In the genomic region with DNA sequence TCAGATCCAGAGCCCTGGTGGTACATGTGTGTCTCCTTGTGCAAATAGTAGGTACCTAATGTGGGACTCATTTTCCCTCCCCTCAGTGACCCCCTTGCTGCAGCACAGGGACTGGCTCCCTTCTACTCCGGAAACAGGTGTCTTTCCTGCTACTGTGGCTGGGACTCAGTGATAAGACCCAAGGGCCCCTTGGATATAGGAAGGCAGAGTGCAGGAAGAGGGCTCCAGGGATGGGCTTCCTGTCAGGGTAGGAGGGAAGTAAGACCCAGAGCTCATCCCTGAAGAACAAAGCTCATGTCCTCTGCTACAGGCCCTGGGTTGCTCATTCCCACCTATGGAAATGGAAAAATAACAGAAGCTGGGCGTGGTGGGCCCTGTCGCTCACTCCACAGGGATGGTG, we compare ENCODE assay signal across 11 mouse cellular contexts. TPM values are rescaled to one million over a fixed set of nuclear protein-coding genes. Genes with fewer than 3 reads are reported as not detected.
DNase-seq lines count a peak whose midpoint lies in the region; ATAC-seq and TF ChIP-seq lines count a peak whose summit lies in the region.
"Had no signal": no experiment of that assay in that cellular context is flagged by ENCODE, and none has a peak within 500 bp of the region (broad histone marks: within the 10 kb centered on the region; RNA-seq: fewer than 3 reads in every experiment).

No protein-coding gene starts in this region.

- peak; percentile 99 for TF ChIP-seq EP300 in lung, postnatal 0 days (IDR thresholded peaks at IDR 0.05)
- no peak for TF ChIP-seq EP300 in stomach, postnatal 0 days (optimal IDR thresholded peaks at IDR 0.05)

- no peak overlapping the region for H3K4me2 ChIP-seq in heart, embryonic 13.5 days
- no peak overlapping the region for H3K4me2 ChIP-seq in kidney, postnatal 0 days (ENCODE audit: low read length)
- H3K4me2 ChIP-seq in lung, postnatal 0 days (replicated peaks; ENCODE audit: low read depth, low read length), result no peak overlapping the region
- H3K4me2 ChIP-seq in stomach, postnatal 0 days (replicated peaks; ENCODE audit: low read depth), result no peak overlapping the region
- H3K4me2 ChIP-seq: limb, embryonic 13.5 days; neural tube, embryonic 12.5 days had no signal

- H3K36me3 ChIP-seq in heart, embryonic 13.5 days, result no peaks in the 10 kb centered on the region
- H3K36me3 ChIP-seq in kidney, postnatal 0 days (ENCODE audit: insufficient read depth, low read length), result no peaks in the 10 kb centered on the region
- H3K36me3 ChIP-seq in lung, postnatal 0 days (ENCODE audit: insufficient read depth, low read length), result no peaks in the 10 kb centered on the region
- H3K36me3 ChIP-seq in stomach, postnatal 0 days (ENCODE audit: control insufficient read depth, insufficient read depth, low read length), result no peaks in the 10 kb centered on the region
- H3K36me3 ChIP-seq: limb, embryonic 13.5 days; neural tube, embryonic 12.5 days had no signal

- no peak for TF ChIP-seq CTCF in kidney, postnatal 0 days (IDR thresholded peaks at IDR 0.05; ENCODE audit: low read depth)
- TF ChIP-seq CTCF in lung, postnatal 0 days (IDR thresholded peaks at IDR 0.05), result peak; percentile 35
- TF ChIP-seq CTCF in left cerebral cortex, adult 2 months (IDR thresholded peaks at IDR 0.05), result no peak
- TF ChIP-seq CTCF in stomach, postnatal 0 days (IDR thresholded peaks at IDR 0.05; ENCODE audit: low read depth), result no peak

- H3K27me3 ChIP-seq in heart, embryonic 13.5 days (replicated peaks), result no peaks in the 10 kb centered on the region
- H3K27me3 ChIP-seq in kidney, postnatal 0 days (ENCODE audit: insufficient read depth, low read length), result no peaks in the 10 kb centered on the region
- no peaks in the 10 kb centered on the region for H3K27me3 ChIP-seq in lung, postnatal 0 days (replicated peaks; ENCODE audit: insufficient read depth, low read length)
- no peaks in the 10 kb centered on the region for H3K27me3 ChIP-seq in stomach, postnatal 0 days (ENCODE audit: control insufficient read depth, insufficient read depth, low read length)
- H3K27me3 ChIP-seq: limb, embryonic 13.5 days; neural tube, embryonic 12.5 days had no signal

- DNase-seq in kidney, postnatal 0 days (ENCODE audit: low spot score), result peak; percentile 55
- peak; percentile 73 for DNase-seq in lung, postnatal 0 days (ENCODE audit: low spot score)
- DNase-seq in left cerebral cortex, adult 2 months (ENCODE audit: extremely low spot score in 1 of 2, low spot score in 2 of 2), result no peak
- DNase-seq in stomach, postnatal 0 days (ENCODE audit: low spot score), result no peak
- DNase-seq: thymus, postnatal 36 days had no signal

- intact Hi-C loops in left cerebral cortex, adult 2 months (cut with DNase I), result no loop called here

- peak overlapping the region; percentile 72 for H3K27ac ChIP-seq in heart, embryonic 13.5 days (replicated peaks)
- H3K27ac ChIP-seq in kidney, postnatal 0 days, result peak overlapping the region; percentile 57
- H3K27ac ChIP-seq in lung, postnatal 0 days (ENCODE audit: low read length), result peak overlapping the region; percentile 68
- H3K27ac ChIP-seq in left cerebral cortex, adult 2 months, result no peak overlapping the region
- H3K27ac ChIP-seq in stomach, postnatal 0 days (replicated peaks), result no peak overlapping the region
- H3K27ac ChIP-seq: limb, embryonic 13.5 days; neural tube, embryonic 12.5 days had no signal

- H3K4me3 ChIP-seq in heart, embryonic 13.5 days, result no peak overlapping the region
- no peak overlapping the region for H3K4me3 ChIP-seq in kidney, postnatal 0 days (replicated peaks; ENCODE audit: low read depth, low read length)
- H3K4me3 ChIP-seq in lung, postnatal 0 days (ENCODE audit: low read depth, low read length), result no peak overlapping the region
- no peak overlapping the region for H3K4me3 ChIP-seq in left cerebral cortex, adult 2 months
- no peak overlapping the region for H3K4me3 ChIP-seq in stomach, postnatal 0 days (ENCODE audit: low read depth, low read length)
- H3K4me3 ChIP-seq: limb, embryonic 13.5 days; neural tube, embryonic 12.5 days had no signal

- H3K4me1 ChIP-seq in heart, embryonic 13.5 days, result peaks cover 40% of the 10 kb centered on the region
- H3K4me1 ChIP-seq in kidney, postnatal 0 days (replicated peaks; ENCODE audit: insufficient read depth, low read length), result no peaks in the 10 kb centered on the region; the same call in 1 of the 2 replicates
- H3K4me1 ChIP-seq in lung, postnatal 0 days (ENCODE audit: insufficient read depth, low read depth, low read length), result peaks cover 5% of the 10 kb centered on the region; the same call in 1 of the 2 replicates
- no peaks in the 10 kb centered on the region for H3K4me1 ChIP-seq in stomach, postnatal 0 days (replicated peaks; ENCODE audit: control insufficient read depth, insufficient read depth)

- 70% methylated on average over 3 of the region's 3 CpGs for WGBS in heart, embryonic 13.5 days
- WGBS in kidney, postnatal 0 days, result 81% methylated on average over 3 of the region's 3 CpGs
- 51% methylated on average over 3 of the region's 3 CpGs for WGBS in lung, postnatal 0 days
- 83% methylated on average over 3 of the region's 3 CpGs for WGBS in stomach, postnatal 0 days

- H3K9ac ChIP-seq in heart, embryonic 13.5 days, result no peak overlapping the region
- no peak overlapping the region for H3K9ac ChIP-seq in kidney, postnatal 0 days (ENCODE audit: low read depth, low read length)
- no peak overlapping the region for H3K9ac ChIP-seq in lung, postnatal 0 days (replicated peaks; ENCODE audit: low read depth)
- no peak overlapping the region for H3K9ac ChIP-seq in stomach, postnatal 0 days (ENCODE audit: low read length)
- H3K9ac ChIP-seq: limb, embryonic 13.5 days; neural tube, embryonic 12.5 days had no signal

- H3K9me3 ChIP-seq in heart, embryonic 13.5 days, result no peaks in the 10 kb centered on the region
- no peaks in the 10 kb centered on the region for H3K9me3 ChIP-seq in kidney, postnatal 0 days (replicated peaks; ENCODE audit: low read length)
- no peaks in the 10 kb centered on the region for H3K9me3 ChIP-seq in lung, postnatal 0 days (ENCODE audit: low read length)
- H3K9me3 ChIP-seq in stomach, postnatal 0 days (ENCODE audit: control insufficient read depth, low read length), result no peaks in the 10 kb centered on the region
- H3K9me3 ChIP-seq: limb, embryonic 13.5 days; neural tube, embryonic 12.5 days had no signal

- ATAC-seq in granulocyte monocyte progenitor cell, adult 5-6 weeks (replicated peaks; ENCODE audit: poor library complexity, severe bottlenecking), result peak; percentile 40
- peak; percentile 27; the same call in 1 of the 2 replicates for ATAC-seq in heart, embryonic 13.5 days (ENCODE audit: extremely low read depth, insufficient number of reproducible peaks, low FRiP score, low TSS enrichment)
- ATAC-seq in kidney, postnatal 0 days (replicated peaks; ENCODE audit: low FRiP score, low read depth), result no peak
- peak; percentile 88 for ATAC-seq in lung, postnatal 0 days
- no peak for ATAC-seq in erythroid progenitor cell, adult 5-6 weeks (replicated peaks; ENCODE audit: low FRiP score, poor library complexity, severe bottlenecking)
- ATAC-seq in stomach, postnatal 0 days (ENCODE audit: low FRiP score, low TSS enrichment), result no peak; the same call in 1 of the 2 replicates
- ATAC-seq: inflammation-experienced regulatory T-cells, adult 6 months had no signal

RNA-seq across cellular contexts. Expression of gene Homer3, which starts 6.2 kb away (rescaled TPM):
- total RNA-seq in granulocyte monocyte progenitor cell, adult 5-6 weeks (2014; fragmentation: Nextera tagmentation), result 5.4 and 12.3 TPM in 2 replicates
- total RNA-seq in granulocyte monocyte progenitor cell, adult 5-6 weeks (2017), result 6.5 and 12.3 TPM in 2 replicates
- polyA plus RNA-seq in heart, embryonic 13.5 days (2015; fragmentation: Nextera tagmentation; extraction: Ambion mirVana), result 34.1 and 37.2 TPM in 2 replicates
- polyA plus RNA-seq in kidney, postnatal 0 days (2015; fragmentation: Nextera tagmentation; extraction: Ambion mirVana), result 48.9 and 50.0 TPM in 2 replicates
- 54.1 and 61.1 TPM in 2 replicates for polyA plus RNA-seq in lung, postnatal 0 days (2015; fragmentation: Nextera tagmentation; extraction: Ambion mirVana)
- 1 to 10 TPM; 6.9 to 7.3 TPM for total RNA-seq in left cerebral cortex, adult 2 months (2021)
- 1.3 TPM in 1 of 2 replicates, not detected in the other for total RNA-seq in erythroid progenitor cell, adult 5-6 weeks (2015; ENCODE audit: low replicate concordance)
- not detected in 2 replicates for total RNA-seq in erythroid progenitor cell, adult 5-6 weeks (2017; ENCODE audit: low replicate concordance)
- polyA plus RNA-seq in stomach, postnatal 0 days (2015; fragmentation: Nextera tagmentation; extraction: Ambion mirVana), result 13.8 and 17.5 TPM in 2 replicates

RNA-seq across cellular contexts. Expression of gene Ddx49, which starts 25.8 kb away (rescaled TPM):
- total RNA-seq in granulocyte monocyte progenitor cell, adult 5-6 weeks (2014; fragmentation: Nextera tagmentation), result 45.9 and 66.8 TPM in 2 replicates
- 139 and 177 TPM in 2 replicates for total RNA-seq in granulocyte monocyte progenitor cell, adult 5-6 weeks (2017)
- 32.6 and 34.1 TPM in 2 replicates for polyA plus RNA-seq in heart, embryonic 13.5 days (2015; fragmentation: Nextera tagmentation; extraction: Ambion mirVana)
- polyA plus RNA-seq in kidney, postnatal 0 days (2015; fragmentation: Nextera tagmentation; extraction: Ambion mirVana), result 41.0 and 43.0 TPM in 2 replicates
- 29.9 and 32.5 TPM in 2 replicates for polyA plus RNA-seq in lung, postnatal 0 days (2015; fragmentation: Nextera tagmentation; extraction: Ambion mirVana)
- 10 to 100 TPM; 43.9 to 47.5 TPM for total RNA-seq in left cerebral cortex, adult 2 months (2021)
- 2.5 and 9.2 TPM in 2 replicates for total RNA-seq in erythroid progenitor cell, adult 5-6 weeks (2015; ENCODE audit: low replicate concordance)
- 12.5 and 30.4 TPM in 2 replicates for total RNA-seq in erythroid progenitor cell, adult 5-6 weeks (2017; ENCODE audit: low replicate concordance)
- polyA plus RNA-seq in stomach, postnatal 0 days (2015; fragmentation: Nextera tagmentation; extraction: Ambion mirVana), result 35.0 and 36.0 TPM in 2 replicates

RNA-seq across cellular contexts. Expression of gene Cope, which starts 25.8 kb away (rescaled TPM):
- total RNA-seq in granulocyte monocyte progenitor cell, adult 5-6 weeks (2014; fragmentation: Nextera tagmentation), result 209 and 240 TPM in 2 replicates
- total RNA-seq in granulocyte monocyte progenitor cell, adult 5-6 weeks (2017), result 132 and 155 TPM in 2 replicates
- polyA plus RNA-seq in heart, embryonic 13.5 days (2015; fragmentation: Nextera tagmentation; extraction: Ambion mirVana), result 294 and 344 TPM in 2 replicates
- 309 and 334 TPM in 2 replicates for polyA plus RNA-seq in kidney, postnatal 0 days (2015; fragmentation: Nextera tagmentation; extraction: Ambion mirVana)
- 266 and 297 TPM in 2 replicates for polyA plus RNA-seq in lung, postnatal 0 days (2015; fragmentation: Nextera tagmentation; extraction: Ambion mirVana)
- 100 to 1,000 TPM; 137 to 145 TPM for total RNA-seq in left cerebral cortex, adult 2 months (2021)
- total RNA-seq in erythroid progenitor cell, adult 5-6 weeks (2015; ENCODE audit: low replicate concordance), result 78.6 and 122 TPM in 2 replicates
- total RNA-seq in erythroid progenitor cell, adult 5-6 weeks (2017; ENCODE audit: low replicate concordance), result 16.7 and 51.7 TPM in 2 replicates
- 347 and 366 TPM in 2 replicates for polyA plus RNA-seq in stomach, postnatal 0 days (2015; fragmentation: Nextera tagmentation; extraction: Ambion mirVana)

RNA-seq across cellular contexts. Expression of gene Cers1, which starts 39.1 kb away (rescaled TPM):
- total RNA-seq in granulocyte monocyte progenitor cell, adult 5-6 weeks (2014; fragmentation: Nextera tagmentation), result not detected in 2 replicates
- not detected in 2 replicates for total RNA-seq in granulocyte monocyte progenitor cell, adult 5-6 weeks (2017)
- 1.9 and 2.6 TPM in 2 replicates for polyA plus RNA-seq in heart, embryonic 13.5 days (2015; fragmentation: Nextera tagmentation; extraction: Ambion mirVana)
- 1.9 and 2.1 TPM in 2 replicates for polyA plus RNA-seq in kidney, postnatal 0 days (2015; fragmentation: Nextera tagmentation; extraction: Ambion mirVana)
- polyA plus RNA-seq in lung, postnatal 0 days (2015; fragmentation: Nextera tagmentation; extraction: Ambion mirVana), result 0.63 and 1.6 TPM in 2 replicates
- total RNA-seq in left cerebral cortex, adult 2 months (2021), result 100 to 1,000 TPM in 1 of 2 experiments, 10 to 100 TPM in 1; 94.8 to 104 TPM
- total RNA-seq in erythroid progenitor cell, adult 5-6 weeks (2015; ENCODE audit: low replicate concordance), result not detected in 2 replicates
- not detected in 2 replicates for total RNA-seq in erythroid progenitor cell, adult 5-6 weeks (2017; ENCODE audit: low replicate concordance)
- polyA plus RNA-seq in stomach, postnatal 0 days (2015; fragmentation: Nextera tagmentation; extraction: Ambion mirVana), result 2.0 and 2.6 TPM in 2 replicates
- polyA plus RNA-seq: inflammation-experienced regulatory T-cells, adult 6 months had no signal

RNA-seq across cellular contexts. Expression of gene Armc6, which starts 42.2 kb away (rescaled TPM):
- total RNA-seq in granulocyte monocyte progenitor cell, adult 5-6 weeks (2014; fragmentation: Nextera tagmentation), result 4.9 and 6.9 TPM in 2 replicates
- 8.0 and 9.4 TPM in 2 replicates for total RNA-seq in granulocyte monocyte progenitor cell, adult 5-6 weeks (2017)
- 20.6 and 20.7 TPM in 2 replicates for polyA plus RNA-seq in heart, embryonic 13.5 days (2015; fragmentation: Nextera tagmentation; extraction: Ambion mirVana)
- polyA plus RNA-seq in kidney, postnatal 0 days (2015; fragmentation: Nextera tagmentation; extraction: Ambion mirVana), result 14.1 and 16.7 TPM in 2 replicates
- 10.4 and 11.9 TPM in 2 replicates for polyA plus RNA-seq in lung, postnatal 0 days (2015; fragmentation: Nextera tagmentation; extraction: Ambion mirVana)
- total RNA-seq in left cerebral cortex, adult 2 months (2021), result 10 to 100 TPM; 40.8 to 43.1 TPM
- total RNA-seq in erythroid progenitor cell, adult 5-6 weeks (2015; ENCODE audit: low replicate concordance), result 15.1 and 26.4 TPM in 2 replicates
- total RNA-seq in erythroid progenitor cell, adult 5-6 weeks (2017; ENCODE audit: low replicate concordance), result 5.1 TPM in 1 of 2 replicates, not detected in the other
- 11.9 and 12.9 TPM in 2 replicates for polyA plus RNA-seq in stomach, postnatal 0 days (2015; fragmentation: Nextera tagmentation; extraction: Ambion mirVana)

Comparison
In these comparisons a context has a peak if more than half of its experiments do, and no peak if none do; other contexts are left out.
1. ATAC-seq: peak in granulocyte monocyte progenitor cell, adult 5-6 weeks (single experiment), heart, embryonic 13.5 days (single experiment) and lung, postnatal 0 days (single experiment); none in kidney, postnatal 0 days (single experiment), erythroid progenitor cell, adult 5-6 weeks (single experiment) and stomach, postnatal 0 days (single experiment).
2. H3K27ac ChIP-seq: peak in heart, embryonic 13.5 days (single experiment), kidney, postnatal 0 days (single experiment) and lung, postnatal 0 days (single experiment); none in left cerebral cortex, adult 2 months (single experiment) and stomach, postnatal 0 days (single experiment).
3. DNase-seq: peak in kidney, postnatal 0 days (single experiment) and lung, postnatal 0 days (single experiment); none in left cerebral cortex, adult 2 months (0 of 2) and stomach, postnatal 0 days (single experiment).